Mouse (Mus musculus): Measurements from ENCODE around the gene Isy1. TPM values are rescaled to one million over a fixed set of nuclear protein-coding genes. Genes with fewer than 3 reads are reported as not detected.

Gene Isy1
- polyA plus RNA-seq, 2 experiments, result 41.8 to 51.5 TPM

GRCm38 (mm10) chr6:87789791-87790190, 48.8 kb downstream of the Isy1 start:
- TF ChIP-seq POLR2A (IDR thresholded peaks at IDR 0.05; ENCODE audit: borderline replicate concordance, extremely low read depth, insufficient read depth, insufficient read length), result no peak
- Histone ChIP-seq H3K27me3 (ENCODE audit: control insufficient read depth, insufficient read depth, low read length) (no peaks in the 10 kb centered on the region), H3K27ac (replicated peaks; ENCODE audit: low read depth, low read length) (no peak overlapping the region), H3K9me3 (ENCODE audit: control insufficient read depth, low read length) (no peaks in the 10 kb centered on the region), H3K36me3 (ENCODE audit: control insufficient read depth, insufficient read depth, low read length) (peaks cover 22% of the 10 kb centered on the region), H3K9ac (ENCODE audit: low read depth, low read length, severe bottlenecking) (no peak overlapping the region), H3K4me3 (replicated peaks; ENCODE audit: low read length) (no peak overlapping the region), H3K4me1 (ENCODE audit: control insufficient read depth, insufficient read depth, low read length) (no peaks in the 10 kb centered on the region), H3K4me2 (replicated peaks; ENCODE audit: low read depth, low read length, severe bottlenecking) (no peak overlapping the region)
- ATAC-seq (ENCODE audit: low FRiP score, low read depth) (no peak), DNase-seq (ENCODE audit: low spot score) (no peak)
- 97% methylated on average over 6 of the region's 6 CpGs for WGBS

GRCm38 (mm10) chr6:87788896-87789587, 49.6 kb downstream of the Isy1 start:
- Histone ChIP-seq H3K9me3 (ENCODE audit: control insufficient read depth, low read length) (no peaks in the 10 kb centered on the region), H3K27me3 (ENCODE audit: control insufficient read depth, insufficient read depth, low read length) (no peaks in the 10 kb centered on the region), H3K36me3 (ENCODE audit: control insufficient read depth, insufficient read depth, low read length) (peaks cover 22% of the 10 kb centered on the region), H3K27ac (replicated peaks; ENCODE audit: low read depth, low read length) (no peak overlapping the region), H3K4me1 (ENCODE audit: control insufficient read depth, insufficient read depth, low read length) (no peaks in the 10 kb centered on the region), H3K9ac (ENCODE audit: low read depth, low read length, severe bottlenecking) (no peak overlapping the region), H3K4me3 (replicated peaks; ENCODE audit: low read length) (no peak overlapping the region), H3K4me2 (replicated peaks; ENCODE audit: low read depth, low read length, severe bottlenecking) (no peak overlapping the region)
- 47% methylated on average over 5 of the region's 5 CpGs for WGBS
- TF ChIP-seq POLR2A (IDR thresholded peaks at IDR 0.05; ENCODE audit: borderline replicate concordance, extremely low read depth, insufficient read depth, insufficient read length), result no peak
- DNase-seq (ENCODE audit: low spot score) (no peak), ATAC-seq (ENCODE audit: low FRiP score, low read depth) (no peak)

GRCm38 (mm10) chr6:87788266-87788895, 50.2 kb downstream of the Isy1 start:
- Histone ChIP-seq H3K9ac (ENCODE audit: low read depth, low read length, severe bottlenecking) (no peak overlapping the region), H3K36me3 (ENCODE audit: control insufficient read depth, insufficient read depth, low read length) (peaks cover 18% of the 10 kb centered on the region), H3K4me2 (replicated peaks; ENCODE audit: low read depth, low read length, severe bottlenecking) (no peak overlapping the region), H3K4me1 (ENCODE audit: control insufficient read depth, insufficient read depth, low read length) (no peaks in the 10 kb centered on the region), H3K27me3 (ENCODE audit: control insufficient read depth, insufficient read depth, low read length) (no peaks in the 10 kb centered on the region), H3K4me3 (replicated peaks; ENCODE audit: low read length) (no peak overlapping the region), H3K9me3 (ENCODE audit: control insufficient read depth, low read length) (no peaks in the 10 kb centered on the region), H3K27ac (replicated peaks; ENCODE audit: low read depth, low read length) (no peak overlapping the region)
- WGBS, result 89% methylated on average over 9 of the region's 9 CpGs
- no peak for DNase-seq (ENCODE audit: low spot score)
- no peak for ATAC-seq (ENCODE audit: low FRiP score, low read depth)
- TF ChIP-seq POLR2A (IDR thresholded peaks at IDR 0.05; ENCODE audit: borderline replicate concordance, extremely low read depth, insufficient read depth, insufficient read length), result no peak

- WGBS, result 85% methylated on average over 6 of the region's 6 CpGs
- no peak for DNase-seq (ENCODE audit: low spot score)
- TF ChIP-seq POLR2A (IDR thresholded peaks at IDR 0.05; ENCODE audit: borderline replicate concordance, extremely low read depth, insufficient read depth, insufficient read length), result no peak
These were observed 51.3 kb downstream of the Isy1 start for GRCm38 (mm10) chr6:87787108-87787890.

GRCm38 (mm10) chr6:87786621-87787020, 52.0 kb downstream of the Isy1 start:
- no peak overlapping the region for H3K4me2 ChIP-seq (replicated peaks; ENCODE audit: low read depth, low read length, severe bottlenecking)
- H3K4me1 ChIP-seq (ENCODE audit: control insufficient read depth, insufficient read depth, low read length), result no peaks in the 10 kb centered on the region
- no peak for TF ChIP-seq POLR2A (IDR thresholded peaks at IDR 0.05; ENCODE audit: borderline replicate concordance, extremely low read depth, insufficient read depth, insufficient read length)
- DNase-seq (ENCODE audit: low spot score) (no peak), ATAC-seq (ENCODE audit: low FRiP score, low read depth) (no peak)
- no peak overlapping the region for H3K4me3 ChIP-seq (replicated peaks; ENCODE audit: low read length)
- no peaks in the 10 kb centered on the region for H3K27me3 ChIP-seq (ENCODE audit: control insufficient read depth, insufficient read depth, low read length)
- H3K27ac ChIP-seq (replicated peaks; ENCODE audit: low read depth, low read length), result no peak overlapping the region
- H3K9ac ChIP-seq (ENCODE audit: low read depth, low read length, severe bottlenecking), result no peak overlapping the region
- 76% methylated on average over 5 of the region's 5 CpGs for WGBS
- no peaks in the 10 kb centered on the region for H3K9me3 ChIP-seq (ENCODE audit: control insufficient read depth, low read length)
- 0 out of 2 replicates have a peak, but pooled peaks cover 5% of the 10 kb centered on the region for H3K36me3 ChIP-seq (ENCODE audit: control insufficient read depth, insufficient read depth, low read length)

More at GRCm38 (mm10) chr6:87787108-87787890, 51.3 kb downstream of the Isy1 start:
- H3K36me3 ChIP-seq (ENCODE audit: control insufficient read depth, insufficient read depth, low read length), result peaks cover 11% of the 10 kb centered on the region
- no peak overlapping the region for H3K4me3 ChIP-seq (replicated peaks; ENCODE audit: low read length)
- no peaks in the 10 kb centered on the region for H3K27me3 ChIP-seq (ENCODE audit: control insufficient read depth, insufficient read depth, low read length)
- H3K9me3 ChIP-seq (ENCODE audit: control insufficient read depth, low read length), result no peaks in the 10 kb centered on the region
- no peak overlapping the region for H3K27ac ChIP-seq (replicated peaks; ENCODE audit: low read depth, low read length)
- H3K4me1 ChIP-seq (ENCODE audit: control insufficient read depth, insufficient read depth, low read length), result no peaks in the 10 kb centered on the region
- no peak for ATAC-seq (ENCODE audit: low FRiP score, low read depth)
- H3K9ac ChIP-seq (ENCODE audit: low read depth, low read length, severe bottlenecking), result no peak overlapping the region
- H3K4me2 ChIP-seq (replicated peaks; ENCODE audit: low read depth, low read length, severe bottlenecking), result no peak overlapping the region

All from limb, embryonic 14.5 days (tissue).